14 mouse cellular contexts compared by ENCODE assay signal in genomic region chr5:114793317-114793716, GRCm38 (mm10). TPM values are rescaled to one million over a fixed set of nuclear protein-coding genes. Genes with fewer than 3 reads are reported as not detected.
DNase-seq lines count a peak whose midpoint lies in the region; ATAC-seq and TF ChIP-seq lines count a peak whose summit lies in the region.
"Had no signal": no experiment of that assay in that cellular context is flagged by ENCODE, and none has a peak within 500 bp of the region (broad histone marks: within the 10 kb centered on the region; RNA-seq: fewer than 3 reads in every experiment).

No protein-coding gene starts in this region.

- ATAC-seq in liver, embryonic 15.5 days (ENCODE audit: insufficient read depth): peak; percentile 29; the same call in 1 of the 2 replicates
- no peak for ATAC-seq in midbrain, postnatal 0 days (ENCODE audit: low FRiP score)
- ATAC-seq: forebrain, embryonic 15.5 days; inflammation-experienced regulatory T-cells, adult 6 months; midbrain, embryonic 13.5 days had no signal

- TF ChIP-seq POLR2A in heart, adult 2 months (IDR thresholded peaks at IDR 0.05; ENCODE audit: insufficient read depth, low read depth, low read length): no peak

- peak; percentile 46 to 58 for DNase-seq in heart, adult 2 months
- DNase-seq in heart, postnatal 14 days: no peak
- no peak for DNase-seq in liver
- DNase-seq in cerebellum, postnatal 10 days: peak; percentile 47 to 53
- peak; percentile 92 for DNase-seq in lung, postnatal 25 days (ENCODE audit: low spot score)
- no peak for DNase-seq in thymus, postnatal 25 days
- no peak for DNase-seq in midbrain, postnatal 0 days (ENCODE audit: low spot score)
- DNase-seq: right cerebral cortex, adult 18-20 months had no signal

- no peaks in the 10 kb centered on the region for H3K27me3 ChIP-seq in heart, adult 2 months (ENCODE audit: control insufficient read depth, insufficient read depth, low read length)
- H3K27me3 ChIP-seq in liver, embryonic 15.5 days: no peaks in the 10 kb centered on the region
- no peaks in the 10 kb centered on the region for H3K27me3 ChIP-seq in midbrain, postnatal 0 days (ENCODE audit: insufficient read depth, low read length)
- H3K27me3 ChIP-seq: forebrain, embryonic 15.5 days; midbrain, embryonic 13.5 days; neural tube, embryonic 13.5 days had no signal

- no peaks in the 10 kb centered on the region for H3K79me2 ChIP-seq in heart, adult 2 months (replicated peaks; ENCODE audit: control insufficient read depth, insufficient read depth, low read length)

- H3K27ac ChIP-seq in heart, adult 2 months: no peak overlapping the region; the same call in 1 of the 2 replicates
- H3K27ac ChIP-seq in liver, embryonic 15.5 days (replicated peaks): no peak overlapping the region
- no peak overlapping the region for H3K27ac ChIP-seq in midbrain, postnatal 0 days (ENCODE audit: low read depth, low read length)
- H3K27ac ChIP-seq: forebrain, embryonic 15.5 days; limb, embryonic 12.5 days; midbrain, embryonic 13.5 days; neural tube, embryonic 13.5 days had no signal

- 64% methylated on average over 7 of the region's 7 CpGs for WGBS in heart, adult 2 months
- WGBS in liver, embryonic 15.5 days (ENCODE audit: insufficient replicate concordance): 73% methylated on average over 7 of the region's 7 CpGs
- WGBS in midbrain, postnatal 0 days: 65% methylated on average over 7 of the region's 7 CpGs

- no peak overlapping the region for H3K9ac ChIP-seq in heart, adult 2 months (ENCODE audit: low read depth, low read length)
- H3K9ac ChIP-seq in liver, embryonic 15.5 days: no peak overlapping the region
- H3K9ac ChIP-seq in midbrain, postnatal 0 days (replicated peaks; ENCODE audit: low read length, poor library complexity, severe bottlenecking): no peak overlapping the region
- H3K9ac ChIP-seq: forebrain, embryonic 15.5 days; limb, embryonic 12.5 days; midbrain, embryonic 13.5 days had no signal

- no peak overlapping the region for H3K4me2 ChIP-seq in liver, embryonic 15.5 days
- H3K4me2 ChIP-seq in midbrain, postnatal 0 days (ENCODE audit: low read depth, low read length, poor library complexity, severe bottlenecking): no peak overlapping the region
- H3K4me2 ChIP-seq: forebrain, embryonic 15.5 days; limb, embryonic 12.5 days; midbrain, embryonic 13.5 days; neural tube, embryonic 13.5 days had no signal

- H3K4me3 ChIP-seq in heart, adult 2 months: no peak overlapping the region
- H3K4me3 ChIP-seq in liver, embryonic 15.5 days (replicated peaks): no peak overlapping the region
- no peak overlapping the region for H3K4me3 ChIP-seq in midbrain, postnatal 0 days (ENCODE audit: low read depth, low read length)
- H3K4me3 ChIP-seq: forebrain, embryonic 15.5 days; limb, embryonic 12.5 days; midbrain, embryonic 13.5 days; neural tube, embryonic 13.5 days had no signal

- TF ChIP-seq CTCF in heart, adult 2 months (IDR thresholded peaks at IDR 0.05): no peak
- TF ChIP-seq CTCF in midbrain, postnatal 0 days (IDR thresholded peaks at IDR 0.05): no peak

- peak; percentile 47; the same call in 1 of the 2 replicates for TF ChIP-seq EP300 in heart, adult 2 months (IDR thresholded peaks at IDR 0.05; ENCODE audit: insufficient read depth, low read depth, low read length)

- no peaks in the 10 kb centered on the region for H3K9me3 ChIP-seq in liver, embryonic 15.5 days (replicated peaks)
- H3K9me3 ChIP-seq in midbrain, postnatal 0 days (ENCODE audit: low read length): no peaks in the 10 kb centered on the region
- H3K9me3 ChIP-seq: forebrain, embryonic 15.5 days; limb, embryonic 12.5 days; midbrain, embryonic 13.5 days; neural tube, embryonic 13.5 days had no signal

- peaks cover 4% of the 10 kb centered on the region; the same call in 1 of the 2 replicates for H3K36me3 ChIP-seq in heart, adult 2 months (ENCODE audit: control insufficient read depth, insufficient read depth, low read length)
- H3K36me3 ChIP-seq in liver, embryonic 15.5 days (replicated peaks): peaks cover 97% of the 10 kb centered on the region
- peaks cover 50% of the 10 kb centered on the region for H3K36me3 ChIP-seq in midbrain, postnatal 0 days (ENCODE audit: insufficient read depth, low read length)

- intact Hi-C loops in heart, adult 2 months (cut with DNase I): no loop called here
- intact Hi-C loops in heart, postnatal 14 days (cut with DNase I): no loop called here

- peaks cover 9% of the 10 kb centered on the region for H3K4me1 ChIP-seq in heart, adult 2 months (ENCODE audit: control insufficient read depth, insufficient read depth, low read length)
- H3K4me1 ChIP-seq in liver, embryonic 15.5 days (replicated peaks): peaks cover 25% of the 10 kb centered on the region
- no peaks in the 10 kb centered on the region for H3K4me1 ChIP-seq in midbrain, postnatal 0 days (ENCODE audit: insufficient read depth, low read length)

RNA-seq across cellular contexts. Expression of gene Git2, which starts 18.0 kb away (rescaled TPM):
- total RNA-seq in heart, adult 2 months (2021): 10 to 100 TPM; 27.6 to 28.7 TPM
- polyA plus RNA-seq in heart, adult 2 months (2012; rRNA removed): 32.6 and 35.3 TPM in 2 replicates
- total RNA-seq in heart, postnatal 14 days (2021): 10 to 100 TPM; 42.4 to 44.8 TPM
- 16.3 and 16.5 TPM in 2 replicates for polyA plus RNA-seq in liver, embryonic 15.5 days (2015; fragmentation: Nextera tagmentation; extraction: Ambion mirVana)
- 41.8 and 45.1 TPM in 2 replicates for total RNA-seq in midbrain, postnatal 0 days (2014; rRNA removed)
- 25.5 and 33.8 TPM in 2 replicates for polyA plus RNA-seq in midbrain, postnatal 0 days (2015; fragmentation: Nextera tagmentation; extraction: Ambion mirVana)

RNA-seq across cellular contexts. Expression of gene Ankrd13a, which starts 18.8 kb away (rescaled TPM):
- total RNA-seq in heart, adult 2 months (2021): 10 to 100 TPM; 31.4 to 32.9 TPM
- 21.3 and 32.2 TPM in 2 replicates for polyA plus RNA-seq in heart, adult 2 months (2012; rRNA removed)
- 10 to 100 TPM; 45.7 to 46.5 TPM for total RNA-seq in heart, postnatal 14 days (2021)
- 41.0 and 42.8 TPM in 2 replicates for polyA plus RNA-seq in liver, embryonic 15.5 days (2015; fragmentation: Nextera tagmentation; extraction: Ambion mirVana)
- total RNA-seq in midbrain, postnatal 0 days (2014; rRNA removed): 39.3 and 47.3 TPM in 2 replicates
- 22.4 and 24.9 TPM in 2 replicates for polyA plus RNA-seq in midbrain, postnatal 0 days (2015; fragmentation: Nextera tagmentation; extraction: Ambion mirVana)

RNA-seq across cellular contexts. Expression of gene 1500011B03Rik, which starts 30.0 kb away (rescaled TPM):
- 1 to 10 TPM; 3.2 to 4.9 TPM for total RNA-seq in heart, adult 2 months (2021)
- 4.3 and 7.4 TPM in 2 replicates for polyA plus RNA-seq in heart, adult 2 months (2012; rRNA removed)
- total RNA-seq in heart, postnatal 14 days (2021): 10 to 100 TPM in 1 of 2 experiments, 1 to 10 TPM in 1; 8.6 to 12.3 TPM
- 21.3 and 21.4 TPM in 2 replicates for polyA plus RNA-seq in liver, embryonic 15.5 days (2015; fragmentation: Nextera tagmentation; extraction: Ambion mirVana)
- 299 and 345 TPM in 2 replicates for total RNA-seq in midbrain, postnatal 0 days (2014; rRNA removed)
- polyA plus RNA-seq in midbrain, postnatal 0 days (2015; fragmentation: Nextera tagmentation; extraction: Ambion mirVana): 372 and 393 TPM in 2 replicates

Comparison
In these comparisons a context has a peak if more than half of its experiments do, and no peak if none do; other contexts are left out.
1. DNase-seq: peak in heart, adult 2 months (2 of 2), cerebellum, postnatal 10 days (2 of 2) and lung, postnatal 25 days (single experiment); none in heart, postnatal 14 days (0 of 2), liver (single experiment), thymus, postnatal 25 days (single experiment) and midbrain, postnatal 0 days (single experiment).
2. RNA of gene 1500011B03Rik, which starts 30.0 kb away (total RNA-seq): 299 to 345 TPM in midbrain, postnatal 0 days; 8.6 to 12.3 TPM in heart, postnatal 14 days and 3.2 to 4.9 TPM in heart, adult 2 months; every median in the first group is over 10 times any median in the second.